Mouse (Mus musculus) ES-E14 (cell line): ENCODE data around the gene Ano6. TPM values are rescaled to one million over a fixed set of nuclear protein-coding genes. Genes with fewer than 3 reads are reported as not detected.

Experiments used
- DNase-seq: peaks from one replicate; pipeline ENCODE4 v3.0.0-alpha.2; 2013; ENCODE audit warnings: low read depth, low spot score
- H3K27ac ChIP-seq: 2 replicates; pipeline ENCODE4 v1.5.1; 2012; ENCODE audit warnings: low read depth, mild to moderate bottlenecking, low read length, moderate library complexity, mixed read lengths; ENCODE audit not compliant: poor library complexity, insufficient read depth, severe bottlenecking
- H3K36me3 ChIP-seq: 2 replicates; pipeline ENCODE4 v1.6.1; 2012; ENCODE audit warnings: mild to moderate bottlenecking, low read length, moderate library complexity, mixed read lengths; ENCODE audit not compliant: control insufficient read depth, poor library complexity, insufficient read depth, severe bottlenecking
- H3K4me1 ChIP-seq, 2 experiments: fragments of 150-350 bp in 1 of 2; sonication (generic) in 1 of 2; 2 replicates each; pipeline ENCODE4 v1.6.1; 2012; ENCODE audit warnings: low read length in 2 of 2, mild to moderate bottlenecking in 1 of 2, mixed read lengths in 1 of 2; ENCODE audit not compliant: control insufficient read depth in 2 of 2, insufficient read depth in 2 of 2, poor library complexity in 1 of 2
- H3K4me3 ChIP-seq, 2 experiments: fragments of 150-350 bp in 1 of 2; sonication (generic) in 1 of 2; 2 replicates each; pipeline ENCODE4 v1.5.1; 2012; ENCODE audit warnings: low read length in 2 of 2, low read depth in 1 of 2, mild to moderate bottlenecking in 1 of 2, mixed read lengths in 1 of 2; ENCODE audit not compliant: insufficient read depth in 1 of 2, poor library complexity in 1 of 2, severe bottlenecking in 1 of 2
- H3K9ac ChIP-seq: 2 replicates; pipeline ENCODE4 v1.6.1; 2012; ENCODE audit warnings: low read depth, mild to moderate bottlenecking, low read length, mixed read lengths; ENCODE audit not compliant: poor library complexity, insufficient read depth, severe bottlenecking
- H3K9me3 ChIP-seq: fragments of 150-350 bp; sonication (generic); 2 replicates; pipeline ENCODE4 v1.6.1; 2012; ENCODE audit warnings: low read depth, mild to moderate bottlenecking, low read length; ENCODE audit not compliant: control insufficient read depth, insufficient read depth
- CHD2 ChIP-seq: IDR thresholded peaks from 2 replicates; pipeline ENCODE4 v1.6.1; 2014; ENCODE audit warnings: mild to moderate bottlenecking, low read depth, low read length, inconsistent platforms
- HCFC1 ChIP-seq: IDR thresholded peaks from 2 replicates; pipeline ENCODE4 v1.6.1; 2012; ENCODE audit warnings: low read length, inconsistent platforms, borderline replicate concordance; ENCODE audit not compliant: insufficient read depth
- MAFK ChIP-seq: IDR thresholded peaks from 2 replicates; pipeline ENCODE4 v1.6.1; 2014; ENCODE audit warnings: mild to moderate bottlenecking, low read depth, low read length, inconsistent platforms; ENCODE audit not compliant: insufficient read depth
- ZC3H11A ChIP-seq: IDR thresholded peaks from 2 replicates; pipeline ENCODE4 v1.6.1; 2012; ENCODE audit warnings: low read depth, mild to moderate bottlenecking, inconsistent platforms, low read length, borderline replicate concordance
- ZNF384 ChIP-seq: IDR thresholded peaks from 2 replicates; pipeline ENCODE4 v1.6.1; 2012; ENCODE audit warnings: low read depth, low read length, inconsistent platforms
- in situ Hi-C, 2 experiments: fragments of 600-800 bp; cut with MboI; formaldehyde crosslinking; loops; one replicate each; pipeline ENCODE4 v1.15.1; 2025; ENCODE audit warnings: low sequenced_read_pairs in 2 of 2, inconsistent platforms in 1 of 2; ENCODE audit not compliant: unreplicated experiment in 2 of 2
- total RNA-seq: library from RNA; depleted of rRNA; stranded (reverse); fragments of 300-350 nt; gene quantifications from 2 replicates; pipeline ENCODE4 v1.2.3, GENCODE M21; 2012

Gene Ano6
- total RNA-seq, 1 experiment: 48.6 TPM

- in situ Hi-C loops: no loop called here
- DNase-seq: no peak
- Histone ChIP-seq H3K27ac (no peak overlapping the region), H3K9ac (no peak overlapping the region), H3K9me3 (no peaks in the 10 kb centered on the region), H3K4me3 (no peak overlapping the region), H3K4me1 (peaks cover 0 to 2% of the 10 kb centered on the region in 2 experiments; a peak in 1 of 4 replicates), H3K36me3 (no peaks in the 10 kb centered on the region)
- TF ChIP-seq HCFC1: no peak
- TF ChIP-seq ZC3H11A: no peak
- TF ChIP-seq MAFK: no peak
- TF ChIP-seq CHD2: no peak
- TF ChIP-seq ZNF384: no peak
Observed at GRCm38 (mm10) chr15:95875898-95876297, 85.3 kb downstream of the Ano6 start.

GRCm38 (mm10) chr15:95880616-95881151 is 90.0 kb downstream of the Ano6 start:
- no peak for DNase-seq
- no peak overlapping the region for H3K27ac ChIP-seq
- no peak for TF ChIP-seq CHD2
- TF ChIP-seq ZC3H11A: no peak
- no peak for TF ChIP-seq MAFK
- TF ChIP-seq ZNF384: no peak
- no peak for TF ChIP-seq HCFC1
- H3K4me3 ChIP-seq: no peak overlapping the region
- in situ Hi-C loops: no loop called here
- no peaks in the 10 kb centered on the region; the same call in 1 of the 2 replicates for H3K36me3 ChIP-seq
- H3K9ac ChIP-seq: no peak overlapping the region
- H3K9me3 ChIP-seq: no peaks in the 10 kb centered on the region
- H3K4me1 ChIP-seq: peaks cover 0 to 4% of the 10 kb centered on the region in 2 experiments; a peak in 1 of 4 replicates

- Histone ChIP-seq H3K9ac (no peak overlapping the region), H3K9me3 (no peaks in the 10 kb centered on the region), H3K4me3 (no peak overlapping the region), H3K36me3 (no peaks in the 10 kb centered on the region; the same call in 1 of the 2 replicates), H3K4me1 (peaks cover 0 to 6% of the 10 kb centered on the region in 2 experiments; a peak in 2 of 4 replicates), H3K27ac (no peak overlapping the region)
- in situ Hi-C loops: no loop called here
- no peak for DNase-seq
- no peak for TF ChIP-seq ZNF384
- no peak for TF ChIP-seq HCFC1
- no peak for TF ChIP-seq CHD2
- no peak for TF ChIP-seq ZC3H11A
- no peak for TF ChIP-seq MAFK
Observed at GRCm38 (mm10) chr15:95882436-95882835, 91.8 kb downstream of the Ano6 start.

GRCm38 (mm10) chr15:95883559-95883958 is 92.9 kb downstream of the Ano6 start:
- Histone ChIP-seq H3K4me1 (peaks cover 0 to 6% of the 10 kb centered on the region in 2 experiments; a peak in 2 of 4 replicates), H3K9ac (no peak overlapping the region), H3K4me3 (no peak overlapping the region), H3K27ac (no peak overlapping the region), H3K9me3 (no peaks in the 10 kb centered on the region), H3K36me3 (no peaks in the 10 kb centered on the region; the same call in 1 of the 2 replicates)
- no peak for DNase-seq
- TF ChIP-seq MAFK (0 out of 2 replicates have a peak, but pooled peaks have one; percentile 21), ZNF384 (no peak)
- in situ Hi-C loops: no loop called here
